Comparison of ENCODE assay signal across 9 mouse cellular contexts in the genomic region with DNA sequence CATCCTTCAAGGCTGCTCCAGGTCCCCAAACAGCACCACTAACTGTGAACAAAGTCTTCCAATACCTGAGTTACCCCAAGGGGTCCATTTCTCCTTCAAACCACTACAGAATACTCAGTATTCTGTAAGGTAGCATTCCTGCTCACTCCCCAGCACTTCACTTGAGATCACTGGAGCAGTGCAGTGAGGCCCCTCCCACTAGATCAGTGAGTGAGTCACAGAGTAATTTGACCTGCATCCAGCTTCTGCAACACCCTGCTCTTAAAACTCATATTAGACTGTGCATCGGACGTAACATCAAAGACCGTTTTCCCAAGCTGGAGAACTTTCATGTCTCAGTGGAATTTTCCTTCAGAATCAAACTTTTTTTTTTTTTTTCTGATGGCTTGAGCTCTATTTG.
DNase-seq lines count a peak whose midpoint lies in the region; ATAC-seq and TF ChIP-seq lines count a peak whose summit lies in the region.
"Had no signal": no experiment of that assay in that cellular context is flagged by ENCODE, and none has a peak within 500 bp of the region (broad histone marks: within the 10 kb centered on the region; RNA-seq: fewer than 3 reads in every experiment).

No protein-coding gene starts in this region.

- no peaks in the 10 kb centered on the region for H3K9me3 ChIP-seq in kidney, embryonic 15.5 days (replicated peaks)
- no peaks in the 10 kb centered on the region for H3K9me3 ChIP-seq in midbrain, postnatal 0 days (ENCODE audit: low read length)
- no peaks in the 10 kb centered on the region for H3K9me3 ChIP-seq in hindbrain, embryonic 16.5 days (ENCODE audit: control insufficient read depth, low read length)
- H3K9me3 ChIP-seq: heart, embryonic 15.5 days had no signal

- ATAC-seq in kidney, embryonic 15.5 days (replicated peaks; ENCODE audit: low FRiP score) = peak; percentile 92; the same call in 1 of the 2 replicates
- ATAC-seq in midbrain, postnatal 0 days (ENCODE audit: low FRiP score) = no peak
- ATAC-seq in hindbrain, embryonic 16.5 days = no peak

- H3K27ac ChIP-seq in kidney, embryonic 15.5 days = no peak overlapping the region
- no peak overlapping the region for H3K27ac ChIP-seq in midbrain, postnatal 0 days (ENCODE audit: low read depth, low read length)
- H3K27ac ChIP-seq in hindbrain, embryonic 16.5 days (ENCODE audit: low read depth, low read length) = no peak overlapping the region
- H3K27ac ChIP-seq: heart, embryonic 15.5 days had no signal

- peak; percentile 20 for DNase-seq in gastrocnemius, adult 18-20 months (ENCODE audit: low spot score)
- DNase-seq in gastrocnemius, postnatal 36 days = no peak
- peak; percentile 22 for DNase-seq in embryo, embryonic 11 days
- DNase-seq in lung, postnatal 14 days = peak; percentile 38
- DNase-seq in spleen, postnatal 36 days (ENCODE audit: low spot score in 2 of 2) = no peak
- DNase-seq in midbrain, postnatal 0 days (ENCODE audit: low spot score) = no peak

- no peak overlapping the region for H3K4me2 ChIP-seq in kidney, embryonic 15.5 days
- H3K4me2 ChIP-seq in midbrain, postnatal 0 days (ENCODE audit: low read depth, low read length, poor library complexity, severe bottlenecking) = no peak overlapping the region
- H3K4me2 ChIP-seq in hindbrain, embryonic 16.5 days (ENCODE audit: low read length) = no peak overlapping the region
- H3K4me2 ChIP-seq: heart, embryonic 15.5 days had no signal

- H3K9ac ChIP-seq in kidney, embryonic 15.5 days = no peak overlapping the region
- H3K9ac ChIP-seq in midbrain, postnatal 0 days (replicated peaks; ENCODE audit: low read length, poor library complexity, severe bottlenecking) = no peak overlapping the region
- H3K9ac ChIP-seq in hindbrain, embryonic 16.5 days (ENCODE audit: low read depth, low read length) = no peak overlapping the region
- H3K9ac ChIP-seq: heart, embryonic 15.5 days had no signal

- intact Hi-C loops in gastrocnemius, postnatal 36 days (cut with DNase I) = no loop called here

- H3K27me3 ChIP-seq in kidney, embryonic 15.5 days = no peaks in the 10 kb centered on the region
- no peaks in the 10 kb centered on the region for H3K27me3 ChIP-seq in midbrain, postnatal 0 days (ENCODE audit: insufficient read depth, low read length)
- no peaks in the 10 kb centered on the region for H3K27me3 ChIP-seq in hindbrain, embryonic 16.5 days (replicated peaks; ENCODE audit: control insufficient read depth, insufficient read depth, low read length)
- H3K27me3 ChIP-seq: heart, embryonic 15.5 days had no signal

- no peak overlapping the region for H3K4me3 ChIP-seq in kidney, embryonic 15.5 days (replicated peaks)
- no peak overlapping the region for H3K4me3 ChIP-seq in midbrain, postnatal 0 days (ENCODE audit: low read depth, low read length)
- H3K4me3 ChIP-seq in hindbrain, embryonic 16.5 days (ENCODE audit: low read length) = no peak overlapping the region
- H3K4me3 ChIP-seq: heart, embryonic 15.5 days had no signal

- 0 out of 2 replicates have a peak, but pooled peaks cover 3% of the 10 kb centered on the region for H3K4me1 ChIP-seq in kidney, embryonic 15.5 days
- no peaks in the 10 kb centered on the region for H3K4me1 ChIP-seq in midbrain, postnatal 0 days (ENCODE audit: insufficient read depth, low read length)
- H3K4me1 ChIP-seq in hindbrain, embryonic 16.5 days (ENCODE audit: control insufficient read depth, insufficient read depth, low read depth, low read length) = no peaks in the 10 kb centered on the region
- H3K4me1 ChIP-seq: heart, embryonic 15.5 days had no signal

- WGBS in kidney, embryonic 15.5 days = 10% methylated on average over 3 of the region's 3 CpGs
- WGBS in midbrain, postnatal 0 days = 64% methylated on average over 3 of the region's 3 CpGs
- 89% methylated on average over 3 of the region's 3 CpGs for WGBS in hindbrain, embryonic 16.5 days

- no peaks in the 10 kb centered on the region for H3K36me3 ChIP-seq in kidney, embryonic 15.5 days
- no peaks in the 10 kb centered on the region for H3K36me3 ChIP-seq in midbrain, postnatal 0 days (ENCODE audit: insufficient read depth, low read length)
- no peaks in the 10 kb centered on the region for H3K36me3 ChIP-seq in hindbrain, embryonic 16.5 days (ENCODE audit: control insufficient read depth, insufficient read depth, low read length)
- H3K36me3 ChIP-seq: heart, embryonic 15.5 days had no signal

- no peak for TF ChIP-seq CTCF in midbrain, postnatal 0 days (IDR thresholded peaks at IDR 0.05)

Comparison
In these comparisons a context has a peak if more than half of its experiments do, and no peak if none do; other contexts are left out.
1. DNase-seq: peak in gastrocnemius, adult 18-20 months (single experiment), embryo, embryonic 11 days (single experiment) and lung, postnatal 14 days (single experiment); none in gastrocnemius, postnatal 36 days (0 of 2), spleen, postnatal 36 days (0 of 2) and midbrain, postnatal 0 days (single experiment).